Mouse (Mus musculus) neutrophil, adult 5-6 weeks (primary cell): ENCODE measurements at regions not wholly inside any gene's neighbourhood (a gene's known extent, or its start where the extent isn't known, plus 50 kb on each side); places are given as distances from the start of the nearest gene placed in this dataset.
A peak's percentile ranks its signal among the peaks of the same experiment; 100 is the strongest.

Experiments
- ATAC-seq: fragments of 151-379, 151-347 bp; 2 replicates; pipeline ENCODE4 v1.8.0; 2017; ENCODE audit warnings: mild to moderate bottlenecking, moderate TSS enrichment; ENCODE audit not compliant: insufficient number of reproducible peaks, poor library complexity, low FRiP score, severe bottlenecking; ENCODE audit errors: extremely low read depth

DNA sequence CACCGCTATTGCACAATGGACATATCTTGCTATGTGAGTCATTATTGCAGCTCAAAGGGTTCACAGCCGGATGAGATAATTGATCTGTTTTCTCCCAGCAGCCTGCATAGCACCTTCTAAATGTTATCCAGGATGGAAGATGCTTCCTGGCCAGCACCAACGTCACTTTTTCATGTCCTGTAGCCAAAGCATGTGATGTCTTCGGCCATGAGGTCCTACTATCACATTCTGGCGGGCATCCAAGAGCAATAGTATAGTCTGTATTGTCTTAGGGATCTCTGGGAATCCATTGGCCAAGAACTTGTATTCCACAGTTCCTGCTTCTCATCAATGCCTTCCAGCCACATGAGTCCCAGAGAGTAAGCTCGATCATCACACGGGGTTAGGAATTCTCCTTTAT lies 70.6 kb downstream of the Npy start:
- no peak for ATAC-seq

DNA sequence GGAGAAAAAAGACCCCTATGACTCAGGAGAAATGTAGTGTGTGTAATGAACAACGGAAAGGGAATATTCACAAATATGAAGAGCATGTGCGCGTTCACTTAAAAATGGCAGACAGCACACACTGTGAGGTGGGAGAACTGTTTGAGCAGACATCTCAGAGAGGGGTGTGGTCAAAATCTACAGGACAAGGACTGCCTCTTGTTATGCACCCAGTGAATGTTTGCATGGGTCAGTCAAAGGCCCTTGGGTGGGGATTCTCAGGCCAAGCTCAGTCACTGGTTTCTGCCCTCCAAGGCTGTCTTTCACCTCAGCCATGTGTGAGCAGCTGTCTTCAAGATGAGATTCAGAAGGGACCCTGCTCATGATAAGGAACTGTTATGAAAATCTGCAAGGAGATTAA lies 76.6 kb downstream of the Npy start:
- no peak for ATAC-seq

DNA sequence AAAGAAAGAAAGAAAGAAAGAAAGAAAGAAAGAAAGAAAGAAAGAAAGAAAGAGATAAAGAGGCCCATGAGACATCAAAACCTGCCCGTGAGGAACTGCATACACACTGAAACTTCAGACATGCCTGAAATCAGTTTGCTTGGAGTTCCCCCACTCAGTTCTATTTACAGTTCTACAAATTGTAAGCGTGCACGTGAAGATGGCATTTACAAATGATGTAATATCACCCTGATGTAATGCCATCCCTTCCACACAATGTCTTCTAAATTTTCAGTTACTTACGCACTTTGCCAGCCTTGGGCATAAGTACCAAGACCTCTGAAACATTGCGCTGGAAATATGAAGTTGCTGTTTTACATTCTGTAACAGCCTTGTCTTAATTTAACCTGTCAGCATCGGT lies 79.0 kb downstream of the Npy start:
- no peak for ATAC-seq

DNA sequence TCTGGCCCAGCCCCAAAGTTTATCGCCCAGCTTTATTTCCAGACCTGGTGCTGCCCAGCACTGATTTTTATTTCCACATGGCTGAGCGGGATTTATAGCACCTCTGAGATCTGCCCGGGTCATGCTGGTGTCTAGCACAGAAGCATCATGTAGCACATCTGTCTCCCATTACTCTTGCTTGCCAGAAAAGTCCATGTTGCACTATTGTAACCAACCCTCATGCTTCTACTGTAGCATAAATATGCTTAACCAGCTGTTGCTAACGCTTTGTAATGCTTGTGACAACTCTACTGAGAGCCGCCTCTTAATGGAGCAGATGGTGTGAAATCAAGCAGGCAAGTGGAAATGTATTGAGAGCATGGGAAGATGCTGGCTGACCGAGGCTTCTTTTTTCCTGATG lies 81.5 kb downstream of the Npy start:
- ATAC-seq: no peak

DNA sequence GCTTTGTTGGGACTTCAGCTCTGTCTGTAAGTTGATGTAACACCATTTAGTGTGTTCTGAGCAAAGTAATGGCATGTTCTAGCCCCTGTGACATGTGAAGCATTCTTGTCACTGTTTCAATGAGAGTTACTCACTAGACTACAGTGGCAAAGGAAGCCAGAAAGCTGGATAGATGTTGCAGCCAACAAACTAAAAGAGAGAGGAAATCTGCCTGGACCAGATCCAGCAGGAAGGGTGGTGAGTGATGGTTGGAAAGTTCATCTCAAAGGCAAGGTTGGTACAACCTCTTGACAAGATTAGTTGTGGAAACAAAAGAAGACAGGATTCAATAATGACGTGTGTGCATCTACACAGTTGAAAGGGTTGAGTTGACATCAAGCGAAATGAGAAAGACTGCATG lies 83.9 kb downstream of the Npy start:
- ATAC-seq: no peak

DNA sequence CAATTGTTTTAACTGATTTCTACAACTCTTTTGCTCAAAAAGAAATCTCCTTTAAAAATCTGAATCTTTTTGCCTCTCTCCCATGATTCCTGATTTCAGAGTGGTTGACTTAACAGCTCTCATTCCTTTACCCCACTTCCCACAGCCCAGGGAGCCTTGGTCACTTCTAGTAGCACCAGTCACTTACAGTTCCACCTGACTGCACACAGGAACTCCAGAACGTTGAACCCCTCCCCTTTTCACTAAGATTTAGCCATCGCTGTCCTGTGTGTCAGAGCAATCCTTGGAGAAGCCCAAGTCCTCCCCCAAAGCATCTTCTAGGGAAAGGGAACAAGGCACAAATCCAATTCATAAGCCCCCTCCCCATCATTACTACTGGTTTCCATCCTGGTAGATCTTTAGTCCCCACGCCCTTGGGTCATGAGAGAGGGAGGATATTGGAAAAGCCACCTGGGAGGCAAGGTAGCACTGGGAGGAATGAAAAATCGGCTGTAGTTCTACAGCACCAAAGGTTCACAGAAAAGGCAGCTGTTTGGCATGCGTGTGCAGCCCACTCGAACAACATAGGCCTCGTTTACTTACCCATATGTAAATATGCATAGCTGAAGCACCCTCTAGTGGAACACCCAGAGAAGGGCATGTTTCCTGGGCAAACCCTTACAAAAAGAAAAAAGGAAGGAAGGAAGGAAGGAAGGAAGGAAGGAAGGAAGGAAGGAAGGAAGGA lies 96.7 kb downstream of the Npy start:
- ATAC-seq: no peak

DNA sequence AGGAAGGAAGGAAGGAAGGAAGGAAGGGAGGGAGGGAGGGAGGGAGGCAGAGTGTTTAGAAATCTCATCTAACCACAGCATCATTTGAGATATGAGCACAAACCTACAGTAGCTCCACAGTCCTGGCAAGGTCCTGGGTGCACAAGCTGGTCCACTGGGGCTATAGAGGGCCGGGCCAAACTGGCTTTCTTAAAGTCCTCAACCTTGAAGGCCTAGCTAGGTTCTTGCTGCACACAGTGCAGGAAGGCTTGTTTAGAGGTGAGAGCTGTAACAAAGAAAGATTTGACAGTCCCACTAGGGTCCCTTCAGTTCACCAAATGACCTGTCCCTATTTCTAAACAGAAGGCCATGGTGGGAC lies 97.3 kb downstream of the Npy start:
- ATAC-seq: no peak

DNA sequence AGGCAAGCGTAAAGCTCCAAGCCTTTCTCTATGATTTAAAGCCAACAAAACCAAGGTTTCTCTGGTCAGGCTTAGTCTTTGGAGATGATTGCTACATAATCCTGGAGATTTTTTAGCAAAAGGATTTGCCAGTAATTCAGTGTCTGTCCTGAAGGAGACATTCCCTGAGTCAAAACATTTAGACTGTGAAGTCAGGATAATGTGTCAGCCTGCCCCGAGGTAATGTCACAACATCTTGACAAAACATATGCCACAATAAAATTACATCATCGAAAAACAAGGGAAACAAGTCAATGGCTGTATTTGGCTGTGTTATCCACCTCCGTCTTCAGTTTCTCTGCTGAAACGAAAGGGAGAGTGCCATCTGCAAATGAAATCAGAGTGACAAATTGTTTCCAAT lies 101.8 kb downstream of the Npy start:
- no peak for ATAC-seq

DNA sequence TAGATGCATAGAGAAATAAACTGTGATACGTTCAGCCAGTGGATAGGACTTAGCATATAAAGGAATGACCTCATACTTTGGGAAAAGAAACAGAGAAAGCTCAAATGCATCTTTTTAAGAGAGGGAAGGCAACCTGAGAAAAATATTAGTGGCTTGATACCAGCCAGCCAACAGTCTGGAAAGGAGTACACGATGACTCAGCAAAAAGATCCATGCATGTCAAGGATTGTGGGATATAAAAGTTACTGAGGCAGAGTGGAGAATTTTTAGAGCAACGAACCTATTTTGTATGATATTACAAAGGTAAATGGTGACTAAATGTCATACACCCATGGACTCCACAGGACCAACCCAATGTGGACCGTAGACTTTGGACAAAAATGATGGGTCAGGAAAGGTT lies 105.6 kb downstream of the Npy start:
- no peak for ATAC-seq

DNA sequence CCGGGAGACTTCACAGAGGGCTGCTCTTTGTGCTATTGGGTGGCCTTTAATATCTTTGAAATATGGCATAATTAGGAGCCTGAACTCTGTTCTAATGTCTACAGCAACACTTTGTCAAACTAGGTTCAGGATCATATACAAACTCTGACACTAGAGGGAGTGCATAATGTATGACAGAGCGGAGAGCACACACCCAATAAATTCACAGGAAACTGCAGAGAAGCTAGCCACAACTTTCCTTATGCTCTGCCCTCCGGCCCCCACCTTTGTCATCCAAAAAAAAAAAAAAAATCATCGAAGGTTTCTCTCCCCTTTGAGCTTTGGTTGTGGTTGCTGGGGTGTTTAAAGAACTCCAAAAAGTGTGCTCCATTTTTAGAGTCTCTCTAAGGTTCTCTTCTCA lies 107.6 kb downstream of the Npy start:
- ATAC-seq: 0 out of 2 replicates have a peak, but pooled peaks have one; percentile 9

DNA sequence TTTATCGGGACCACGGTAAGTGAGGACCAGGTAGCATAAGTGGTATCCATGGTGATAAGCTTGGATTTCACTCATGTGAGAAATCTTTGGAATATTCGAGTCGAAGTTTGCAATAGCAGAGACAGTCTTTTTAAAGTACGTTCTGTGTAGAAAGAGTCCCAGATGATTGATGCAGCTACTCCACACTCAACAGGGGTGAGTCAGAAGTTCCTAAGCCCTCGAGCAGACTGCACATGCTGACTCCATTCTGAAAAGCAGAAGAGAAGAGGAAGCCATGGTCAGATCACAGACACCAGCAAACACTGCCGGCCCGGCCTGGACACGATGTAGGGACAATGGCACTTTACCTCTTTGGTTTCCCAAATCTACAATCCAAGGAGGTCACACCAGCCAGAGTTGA lies 120.6 kb downstream of the Npy start:
- ATAC-seq: no peak

DNA sequence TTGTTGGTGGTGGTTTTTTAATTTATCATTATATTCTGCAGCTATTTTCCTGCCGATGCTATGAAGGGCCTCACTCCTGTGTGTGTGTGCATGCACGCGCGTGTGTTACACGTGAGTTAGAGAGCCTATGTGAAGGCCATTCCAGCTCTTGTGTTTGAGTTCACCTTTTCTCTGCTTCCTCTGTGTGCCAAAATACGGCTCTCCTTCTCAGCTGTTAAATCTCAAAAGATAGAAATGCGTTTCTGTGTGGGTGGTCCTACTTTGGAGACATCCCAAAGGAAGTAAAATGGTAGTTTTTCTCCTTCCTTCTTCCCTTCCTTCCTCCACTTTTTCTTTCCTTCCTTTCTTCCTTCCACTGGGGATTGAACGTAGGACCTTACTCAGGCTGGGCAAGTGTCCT lies 136.4 kb downstream of the Npy start:
- no peak for ATAC-seq

DNA sequence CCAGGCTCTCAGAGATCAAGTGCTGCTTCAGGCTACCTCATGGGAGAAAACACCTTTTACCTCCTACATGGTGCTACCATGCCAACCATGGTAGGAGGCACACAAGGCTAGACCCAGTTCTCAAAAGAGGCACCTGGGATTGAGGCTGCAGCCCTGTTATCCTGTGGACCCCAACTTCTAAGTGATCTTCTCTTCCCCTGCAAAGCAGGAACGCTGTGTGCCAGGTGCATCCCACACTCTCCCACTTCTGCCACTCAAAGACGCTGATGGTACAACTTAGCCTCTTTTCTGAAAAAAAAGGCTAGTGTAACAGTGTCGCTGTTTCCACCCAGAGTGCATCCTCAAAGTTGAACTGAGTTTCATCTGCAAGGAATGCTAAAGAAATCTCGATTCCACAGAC lies 138.7 kb downstream of the Npy start:
- no peak for ATAC-seq

DNA sequence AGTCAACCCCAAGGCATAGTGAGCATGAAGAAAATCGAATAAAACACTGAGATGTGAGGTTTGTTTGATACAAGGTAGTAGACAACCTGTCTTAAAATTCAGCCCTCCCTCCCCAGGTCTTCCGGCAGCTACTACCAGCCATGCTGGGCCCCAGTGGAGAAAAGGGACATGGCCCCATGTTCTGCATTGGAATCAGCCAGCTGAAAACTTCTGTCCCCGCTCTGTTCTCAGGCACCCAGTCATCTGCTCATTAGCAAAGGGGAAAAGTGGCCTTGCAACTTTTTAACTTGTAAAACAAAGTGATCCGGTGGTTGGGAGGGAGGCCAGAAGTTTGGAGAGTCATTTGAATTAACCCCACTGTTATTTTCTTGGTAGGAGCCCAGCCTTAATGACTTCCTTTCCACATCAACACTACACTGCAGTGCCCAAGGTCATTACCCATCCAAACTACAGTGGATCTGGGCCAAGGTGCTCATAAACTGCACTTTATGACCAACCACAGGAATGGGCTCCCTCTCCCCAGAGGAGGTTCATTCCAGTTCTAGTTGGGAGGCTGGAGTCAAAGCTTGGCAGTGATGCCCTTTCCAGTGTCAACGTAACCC lies 143.5 kb downstream of the Npy start:
- no peak for ATAC-seq

DNA sequence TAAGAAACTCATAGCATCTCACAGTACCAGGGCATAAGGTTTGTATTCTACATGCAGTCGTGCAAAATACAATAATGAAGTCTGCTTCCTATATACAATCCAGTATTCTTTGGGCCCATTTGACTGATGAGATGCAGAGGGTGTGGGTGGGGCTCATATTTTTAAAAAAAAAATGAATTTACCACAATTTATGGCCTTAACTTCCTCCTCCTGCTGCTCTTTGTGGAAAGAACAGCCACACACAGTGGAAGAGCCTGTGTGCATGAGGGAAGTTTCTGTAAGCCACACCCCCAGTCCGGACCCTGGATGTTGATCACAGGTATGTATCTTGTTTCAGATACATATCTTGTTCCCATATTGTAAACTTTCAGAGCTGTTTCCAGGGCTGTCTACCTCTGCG lies 143.5 kb upstream of the Mpp6 start:
- ATAC-seq: no peak

DNA sequence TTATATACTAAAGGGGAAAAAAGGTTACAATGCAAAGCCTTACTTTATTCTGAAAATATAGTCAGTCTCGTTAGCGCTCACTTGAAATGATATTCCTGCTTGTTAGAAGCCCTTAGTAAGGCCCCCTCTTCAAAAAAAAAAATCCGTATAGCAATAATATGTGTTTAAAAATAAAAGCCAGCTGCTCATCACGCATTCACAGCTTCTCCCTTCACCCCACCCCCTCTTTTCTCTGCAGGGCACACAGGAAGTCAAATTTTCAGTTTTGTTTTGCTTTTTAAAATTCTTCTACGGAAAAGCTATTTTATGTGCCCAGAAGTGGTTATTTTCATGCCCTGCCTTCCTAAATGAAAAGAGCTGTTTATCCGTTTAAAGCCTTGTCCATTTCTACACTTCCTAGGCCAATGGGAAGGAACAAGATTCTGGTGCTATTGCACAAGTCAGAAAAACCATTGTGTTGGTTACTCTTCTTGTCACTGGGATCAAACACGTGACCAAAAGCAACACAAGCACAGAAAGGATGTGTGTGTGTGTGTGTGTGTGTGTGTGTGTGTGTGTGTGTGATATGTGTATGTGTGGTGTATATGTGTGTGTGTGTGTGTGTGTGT lies 136.7 kb upstream of the Mpp6 start:
- no peak for ATAC-seq

DNA sequence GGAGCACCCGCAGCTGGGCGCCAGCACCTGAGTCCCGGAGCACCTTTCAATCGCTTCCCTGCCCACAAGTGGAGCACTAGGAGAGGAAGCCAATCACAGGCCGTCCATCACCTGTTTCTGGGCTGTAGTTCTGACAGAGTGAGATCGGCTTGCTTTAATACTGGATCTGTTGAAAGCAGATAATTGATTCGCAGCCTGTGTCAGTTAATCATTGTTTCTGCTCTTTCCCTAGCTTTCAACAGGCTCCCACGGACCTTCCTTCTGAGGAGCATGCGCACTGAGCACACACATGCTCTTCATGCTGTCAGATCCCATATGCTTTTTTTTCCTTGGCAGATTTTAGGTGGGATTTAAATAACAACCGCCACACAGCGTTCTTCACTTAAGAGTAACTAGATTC lies 132.3 kb upstream of the Mpp6 start:
- ATAC-seq: no peak

DNA sequence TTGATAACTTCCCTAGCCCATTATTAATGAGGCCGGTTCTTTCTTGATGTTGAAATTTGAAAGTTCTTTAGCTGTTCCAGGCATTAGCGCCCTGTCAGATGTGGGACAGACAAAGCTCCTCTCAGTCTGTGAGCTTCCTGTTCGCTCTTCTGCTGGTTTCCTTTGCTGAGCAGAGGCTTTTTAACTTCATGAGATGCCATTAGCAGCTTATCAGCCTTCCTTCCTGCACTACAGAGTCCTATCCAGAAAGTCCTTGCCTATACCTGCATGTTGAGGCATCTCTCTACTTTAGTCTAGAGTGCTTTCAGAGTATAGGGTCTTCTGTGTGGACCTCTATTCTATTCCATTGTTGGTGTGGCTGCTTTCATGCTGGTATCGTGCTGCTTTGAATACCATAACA lies 126.3 kb upstream of the Mpp6 start:
- no peak for ATAC-seq

DNA sequence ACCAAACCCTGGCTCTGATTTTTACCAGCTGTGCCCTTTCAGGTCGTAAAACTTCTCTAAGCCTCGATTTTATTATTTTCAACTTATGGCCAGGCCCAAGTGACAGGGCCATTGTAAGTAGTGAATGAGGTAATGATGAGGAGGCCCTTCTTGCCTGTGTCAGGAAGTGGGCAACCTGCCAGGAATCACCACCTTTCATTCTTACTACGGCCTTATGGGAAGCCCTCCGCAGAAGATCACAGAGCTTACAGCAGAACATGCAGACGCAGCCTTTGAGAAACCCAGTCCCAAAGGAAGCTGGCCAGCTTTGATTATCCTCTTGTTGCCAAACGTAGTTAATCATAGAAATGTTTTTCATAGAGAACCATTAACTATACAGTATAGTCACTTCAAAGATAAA lies 124.9 kb upstream of the Mpp6 start:
- no peak for ATAC-seq

DNA sequence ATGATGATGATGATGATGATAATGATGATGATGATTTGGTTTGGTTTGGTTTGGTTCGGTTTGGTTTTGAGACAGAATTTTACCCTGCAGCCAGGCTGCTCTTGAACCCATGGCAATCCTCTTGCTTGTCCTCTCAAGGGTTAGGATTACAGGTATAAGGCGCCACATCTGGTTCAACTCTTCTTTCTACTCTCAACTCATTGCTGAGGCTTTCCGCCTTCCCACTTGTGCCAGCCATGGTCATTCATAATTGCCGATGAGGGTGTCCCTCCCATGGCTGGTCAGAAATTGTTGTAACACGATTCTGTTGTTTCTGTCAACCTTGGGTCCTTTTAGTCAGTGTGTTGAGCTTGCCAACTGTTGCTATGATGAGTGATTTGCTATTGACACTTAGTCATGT lies 122.9 kb upstream of the Mpp6 start:
- ATAC-seq: no peak
